Mouse (Mus musculus) ES-E14 (cell line): Measurements from ENCODE around the gene Sh3bp4. TPM values are rescaled to one million over a fixed set of nuclear protein-coding genes. Genes with fewer than 3 reads are reported as not detected.

ENCODE experiments used
- DNase-seq: peaks from one replicate; pipeline ENCODE4 v3.0.0-alpha.2; 2013; ENCODE audit warnings: low read depth, low spot score
- H3K27ac ChIP-seq: 2 replicates; pipeline ENCODE4 v1.5.1; 2012; ENCODE audit warnings: low read depth, mild to moderate bottlenecking, low read length, moderate library complexity, mixed read lengths; ENCODE audit not compliant: poor library complexity, insufficient read depth, severe bottlenecking
- H3K36me3 ChIP-seq: 2 replicates; pipeline ENCODE4 v1.6.1; 2012; ENCODE audit warnings: mild to moderate bottlenecking, low read length, moderate library complexity, mixed read lengths; ENCODE audit not compliant: control insufficient read depth, poor library complexity, insufficient read depth, severe bottlenecking
- H3K4me1 ChIP-seq, 2 experiments: fragments of 150-350 bp in 1 of 2; sonication (generic) in 1 of 2; 2 replicates each; pipeline ENCODE4 v1.6.1; 2012; ENCODE audit warnings: low read length in 2 of 2, mild to moderate bottlenecking in 1 of 2, mixed read lengths in 1 of 2; ENCODE audit not compliant: control insufficient read depth in 2 of 2, insufficient read depth in 2 of 2, poor library complexity in 1 of 2
- H3K4me3 ChIP-seq, 2 experiments: fragments of 150-350 bp in 1 of 2; sonication (generic) in 1 of 2; 2 replicates each; pipeline ENCODE4 v1.5.1; 2012; ENCODE audit warnings: low read length in 2 of 2, low read depth in 1 of 2, mild to moderate bottlenecking in 1 of 2, mixed read lengths in 1 of 2; ENCODE audit not compliant: insufficient read depth in 1 of 2, poor library complexity in 1 of 2, severe bottlenecking in 1 of 2
- H3K9ac ChIP-seq: 2 replicates; pipeline ENCODE4 v1.6.1; 2012; ENCODE audit warnings: low read depth, mild to moderate bottlenecking, low read length, mixed read lengths; ENCODE audit not compliant: poor library complexity, insufficient read depth, severe bottlenecking
- H3K9me3 ChIP-seq: fragments of 150-350 bp; sonication (generic); 2 replicates; pipeline ENCODE4 v1.6.1; 2012; ENCODE audit warnings: low read depth, mild to moderate bottlenecking, low read length; ENCODE audit not compliant: control insufficient read depth, insufficient read depth
- CHD2 ChIP-seq: IDR thresholded peaks from 2 replicates; pipeline ENCODE4 v1.6.1; 2014; ENCODE audit warnings: mild to moderate bottlenecking, low read depth, low read length, inconsistent platforms
- HCFC1 ChIP-seq: IDR thresholded peaks from 2 replicates; pipeline ENCODE4 v1.6.1; 2012; ENCODE audit warnings: low read length, inconsistent platforms, borderline replicate concordance; ENCODE audit not compliant: insufficient read depth
- MAFK ChIP-seq: IDR thresholded peaks from 2 replicates; pipeline ENCODE4 v1.6.1; 2014; ENCODE audit warnings: mild to moderate bottlenecking, low read depth, low read length, inconsistent platforms; ENCODE audit not compliant: insufficient read depth
- ZC3H11A ChIP-seq: IDR thresholded peaks from 2 replicates; pipeline ENCODE4 v1.6.1; 2012; ENCODE audit warnings: low read depth, mild to moderate bottlenecking, inconsistent platforms, low read length, borderline replicate concordance
- ZNF384 ChIP-seq: IDR thresholded peaks from 2 replicates; pipeline ENCODE4 v1.6.1; 2012; ENCODE audit warnings: low read depth, low read length, inconsistent platforms
- in situ Hi-C, 2 experiments: fragments of 600-800 bp; cut with MboI; formaldehyde crosslinking; loops; one replicate each; pipeline ENCODE4 v1.15.1; 2025; ENCODE audit warnings: low sequenced_read_pairs in 2 of 2, inconsistent platforms in 1 of 2; ENCODE audit not compliant: unreplicated experiment in 2 of 2
- total RNA-seq: library from RNA; depleted of rRNA; stranded (reverse); fragments of 300-350 nt; gene quantifications from 2 replicates; pipeline ENCODE4 v1.2.3, GENCODE M21; 2012

Gene Sh3bp4
- total RNA-seq, 1 experiment, result 12.0 TPM

GRCm38 (mm10) chr1:89184839-89185238 is 114.6 kb downstream of the Sh3bp4 start:
- Histone ChIP-seq H3K4me3 (no peak overlapping the region), H3K9me3 (no peaks in the 10 kb centered on the region), H3K36me3 (no peaks in the 10 kb centered on the region), H3K27ac (no peak overlapping the region), H3K9ac (no peak overlapping the region), H3K4me1 (peaks cover 1 to 5% of the 10 kb centered on the region in 2 experiments; a peak in 1 of 4 replicates)
- TF ChIP-seq MAFK (no peak), ZNF384 (no peak), ZC3H11A (no peak), HCFC1 (no peak), CHD2 (no peak)
- DNase-seq, result no peak
- in situ Hi-C loops, result no loop called here

GRCm38 (mm10) chr1:89187441-89187840 is 117.2 kb downstream of the Sh3bp4 start:
- no peak overlapping the region for H3K4me3 ChIP-seq
- TF ChIP-seq CHD2 (no peak), HCFC1 (no peak), MAFK (no peak), ZC3H11A (no peak), ZNF384 (no peak)
- H3K4me1 ChIP-seq, result peaks cover 3 to 9% of the 10 kb centered on the region in 2 experiments; a peak in 2 of 4 replicates
- no peaks in the 10 kb centered on the region for H3K36me3 ChIP-seq
- H3K27ac ChIP-seq, result no peak overlapping the region
- no peak for DNase-seq
- in situ Hi-C loops, result no loop called here
- no peak overlapping the region for H3K9ac ChIP-seq
- no peaks in the 10 kb centered on the region for H3K9me3 ChIP-seq

- Histone ChIP-seq H3K36me3 (no peaks in the 10 kb centered on the region), H3K9me3 (no peaks in the 10 kb centered on the region), H3K9ac (no peak overlapping the region), H3K4me3 (no peak overlapping the region), H3K4me1 (peaks cover 3 to 9% of the 10 kb centered on the region in 2 experiments; a peak in 2 of 4 replicates), H3K27ac (no peak overlapping the region)
- TF ChIP-seq CHD2 (no peak), HCFC1 (no peak), ZC3H11A (no peak)
- in situ Hi-C loops, result no loop called here
- DNase-seq, result no peak
Measured at GRCm38 (mm10) chr1:89188091-89188490, 117.9 kb downstream of the Sh3bp4 start.

GRCm38 (mm10) chr1:89189204-89189603 is 119.0 kb downstream of the Sh3bp4 start:
- no peak overlapping the region for H3K27ac ChIP-seq
- in situ Hi-C loops, result no loop called here
- H3K4me3 ChIP-seq, result no peak overlapping the region
- DNase-seq, result peak; percentile 42
- peak overlapping the region; percentile 39; the same call in 1 of the 2 replicates for H3K9ac ChIP-seq
- peak; percentile 56; the same call in 1 of the 2 replicates for TF ChIP-seq HCFC1
- TF ChIP-seq MAFK, result no peak
- TF ChIP-seq ZNF384, result no peak
- TF ChIP-seq ZC3H11A, result no peak
- no peak for TF ChIP-seq CHD2
- H3K4me1 ChIP-seq, result peaks cover 3 to 7% of the 10 kb centered on the region in 2 experiments; a peak in 2 of 4 replicates
- H3K36me3 ChIP-seq, result no peaks in the 10 kb centered on the region
- no peaks in the 10 kb centered on the region for H3K9me3 ChIP-seq

- no peak overlapping the region for H3K4me3 ChIP-seq
- no peak overlapping the region for H3K27ac ChIP-seq
- H3K9me3 ChIP-seq, result no peaks in the 10 kb centered on the region
- in situ Hi-C loops, result loop anchor here in 1 of 2 experiments (10.0 kb wide), 1 partner anchor 446 kb away; no protein-coding TSS in a partner anchor
- peaks cover 3 to 7% of the 10 kb centered on the region in 2 experiments; a peak in 2 of 4 replicates for H3K4me1 ChIP-seq
- no peaks in the 10 kb centered on the region for H3K36me3 ChIP-seq
- no peak for DNase-seq
- no peak overlapping the region for H3K9ac ChIP-seq
- TF ChIP-seq MAFK, result no peak
- no peak for TF ChIP-seq ZNF384
- no peak for TF ChIP-seq HCFC1
- no peak for TF ChIP-seq ZC3H11A
- 0 out of 2 replicates have a peak, but pooled peaks have one; percentile 14 for TF ChIP-seq CHD2
Measured at GRCm38 (mm10) chr1:89190621-89191020, 120.4 kb downstream of the Sh3bp4 start.
